In the genomic region with DNA sequence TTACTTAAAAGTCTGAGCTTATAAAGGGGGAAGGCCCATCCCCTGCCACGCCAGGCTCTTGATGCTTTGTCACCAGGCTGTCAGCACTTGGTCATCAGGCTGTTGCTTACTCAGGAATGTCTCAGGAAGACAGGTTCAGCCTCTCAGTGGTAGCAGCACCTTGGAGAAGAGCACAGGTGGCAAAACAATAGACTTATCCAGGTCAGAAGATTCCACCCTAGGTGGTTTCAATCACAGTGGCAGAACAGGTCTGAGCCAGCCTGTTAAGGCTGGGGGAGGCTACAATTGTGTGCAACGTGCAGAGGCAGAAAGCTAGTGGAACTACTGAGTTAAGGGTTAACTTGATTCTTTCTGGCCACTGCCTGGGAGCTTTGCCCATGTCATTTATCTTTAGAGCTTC, we compare ENCODE assay signal across 22 mouse cellular contexts. TPM values are rescaled to one million over a fixed set of nuclear protein-coding genes. Genes with fewer than 3 reads are reported as not detected.
DNase-seq lines count a peak whose midpoint lies in the region; ATAC-seq and TF ChIP-seq lines count a peak whose summit lies in the region.
"Had no signal": no experiment of that assay in that cellular context is flagged by ENCODE, and none has a peak within 500 bp of the region (broad histone marks: within the 10 kb centered on the region; RNA-seq: fewer than 3 reads in every experiment).

No protein-coding gene starts in this region.

- TF ChIP-seq CTCF in E14TG2a.4 (conservative IDR thresholded peaks at IDR 0.05; ENCODE audit: low read length) (no peak), ES-Bruce4 (IDR thresholded peaks at IDR 0.05; ENCODE audit: low read depth, low read length) (no peak)

- H3K4me1 ChIP-seq in E14TG2a.4 (replicated peaks; ENCODE audit: low read depth, low read length) (peaks cover 40% of the 10 kb centered on the region), ES-Bruce4 (ENCODE audit: control insufficient read depth, insufficient read depth, low read length) (no peaks in the 10 kb centered on the region)
- no peaks in the 10 kb centered on the region for H3K4me1 ChIP-seq in hindbrain, embryonic 11.5 days (replicated peaks; ENCODE audit: control insufficient read depth, insufficient read depth, low read length)
- H3K4me1 ChIP-seq: embryonic facial prominence, embryonic 13.5 days; forebrain, embryonic 13.5 days; heart, embryonic 13.5 days; hindbrain, embryonic 13.5 days had no signal

- peaks cover 12% of the 10 kb centered on the region for H3K9me3 ChIP-seq in E14TG2a.4 (ENCODE audit: low read length)
- H3K9me3 ChIP-seq in ES-Bruce4 (replicated peaks; ENCODE audit: control insufficient read depth, insufficient read depth, low read length, poor library complexity, severe bottlenecking): peaks cover 2% of the 10 kb centered on the region; the same call in 1 of the 2 replicates
- no peaks in the 10 kb centered on the region for H3K9me3 ChIP-seq in hindbrain, embryonic 11.5 days (ENCODE audit: control insufficient read depth, low read length)
- H3K9me3 ChIP-seq: embryonic facial prominence, embryonic 13.5 days; forebrain, embryonic 13.5 days; heart, embryonic 13.5 days; hindbrain, embryonic 13.5 days had no signal

- no peaks in the 10 kb centered on the region for H3K27me3 ChIP-seq in E14TG2a.4 (ENCODE audit: insufficient read depth, low read length)
- H3K27me3 ChIP-seq in ES-Bruce4 (ENCODE audit: control insufficient read depth, insufficient read depth, low read length, poor library complexity, severe bottlenecking): no peaks in the 10 kb centered on the region
- no peaks in the 10 kb centered on the region for H3K27me3 ChIP-seq in hindbrain, embryonic 11.5 days (ENCODE audit: control insufficient read depth, insufficient read depth, low read length)
- H3K27me3 ChIP-seq: embryonic facial prominence, embryonic 13.5 days; forebrain, embryonic 13.5 days; heart, embryonic 13.5 days; hindbrain, embryonic 13.5 days had no signal

- H3K4me3 ChIP-seq in E14TG2a.4 (replicated peaks; ENCODE audit: low read length) (0 out of 2 replicates have a peak overlapping the region, but pooled peaks have one; percentile 10), ES-Bruce4 (ENCODE audit: low read depth, low read length) (no peak overlapping the region)
- H3K4me3 ChIP-seq in hindbrain, embryonic 11.5 days (ENCODE audit: low read depth, low read length): no peak overlapping the region
- H3K4me3 ChIP-seq: embryonic facial prominence, embryonic 13.5 days; forebrain, embryonic 13.5 days; heart, embryonic 13.5 days; hindbrain, embryonic 13.5 days had no signal

- ATAC-seq in hindbrain, embryonic 11.5 days (ENCODE audit: low FRiP score): no peak
- ATAC-seq: forebrain, embryonic 13.5 days; forebrain, postnatal 0 days; hindbrain, postnatal 0 days had no signal

- H3K27ac ChIP-seq in ES-Bruce4 (ENCODE audit: insufficient read depth, low read length): peak overlapping the region; percentile 17
- no peak overlapping the region for H3K27ac ChIP-seq in hindbrain, embryonic 11.5 days (ENCODE audit: low read depth, low read length)
- H3K27ac ChIP-seq: embryonic facial prominence, embryonic 13.5 days; forebrain, embryonic 13.5 days; heart, embryonic 13.5 days; hindbrain, embryonic 13.5 days; hindbrain, postnatal 0 days had no signal

- no peak for TF ChIP-seq POLR2A in ES-Bruce4 (IDR thresholded peaks at IDR 0.05; ENCODE audit: insufficient read depth, low read length)

- DNase-seq in kidney, adult 8-10 months: peak; percentile 2 to 17
- no peak for DNase-seq in kidney, postnatal 10 days
- peak; percentile 82 for DNase-seq in ZHBTc4 (ENCODE audit: low read depth, low spot score)
- no peak for DNase-seq in hindbrain, embryonic 11.5 days (ENCODE audit: low spot score)
- no peak for DNase-seq in embryo, embryonic 9.5 days (ENCODE audit: extremely low spot score)
- no peak for DNase-seq in urinary bladder, postnatal 4 days (ENCODE audit: low spot score in 2 of 2)
- DNase-seq: adrenal gland, postnatal 10 days; cerebellum, adult 11 months; cerebellum, adult 8-10 months; cerebellum, postnatal 14 days; embryo, embryonic 11 days; forebrain, postnatal 0 days; gastrocnemius, postnatal 14 days; heart, adult 11 months; heart, postnatal 4 days had no signal

- H3K4me2 ChIP-seq in hindbrain, embryonic 11.5 days (replicated peaks; ENCODE audit: low read depth, low read length): no peak overlapping the region
- H3K4me2 ChIP-seq: embryonic facial prominence, embryonic 13.5 days; forebrain, embryonic 13.5 days; heart, embryonic 13.5 days; hindbrain, embryonic 13.5 days had no signal

- H3K36me3 ChIP-seq in E14TG2a.4 (ENCODE audit: insufficient read depth, low read length) (no peaks in the 10 kb centered on the region), ES-Bruce4 (ENCODE audit: control insufficient read depth, insufficient read depth, low read length, poor library complexity, severe bottlenecking) (no peaks in the 10 kb centered on the region)
- H3K36me3 ChIP-seq in hindbrain, embryonic 11.5 days (ENCODE audit: control insufficient read depth, insufficient read depth, low read length): no peaks in the 10 kb centered on the region
- H3K36me3 ChIP-seq: embryonic facial prominence, embryonic 13.5 days; heart, embryonic 13.5 days; hindbrain, embryonic 13.5 days had no signal

- 31% methylated on average over 2 of the region's 2 CpGs for WGBS in hindbrain, embryonic 11.5 days

- H3K9ac ChIP-seq in ES-Bruce4 (ENCODE audit: low read depth, poor library complexity, severe bottlenecking): no peak overlapping the region
- H3K9ac ChIP-seq in hindbrain, embryonic 11.5 days (ENCODE audit: low read depth, low read length): no peak overlapping the region
- H3K9ac ChIP-seq: embryonic facial prominence, embryonic 13.5 days; forebrain, embryonic 13.5 days; forebrain, postnatal 0 days; heart, embryonic 13.5 days; hindbrain, embryonic 13.5 days had no signal

- peak; percentile 85 for TF ChIP-seq EP300 in ES-Bruce4 (IDR thresholded peaks at IDR 0.05; ENCODE audit: insufficient read depth, low read depth, low read length)

RNA-seq across cellular contexts. Expression of gene A830018L16Rik, which starts 12.7 kb away (rescaled TPM):
- polyA plus RNA-seq in ES-Bruce4 (2011; ENCODE audit: insufficient read depth, insufficient read length, low read depth, missing spikeins): 2.9 and 4.6 TPM in 2 replicates
- polyA plus RNA-seq in hindbrain, embryonic 11.5 days (2014; fragmentation: Nextera tagmentation; extraction: Ambion mirVana): 1.2 and 1.7 TPM in 2 replicates

Comparison
In these comparisons a context has a peak if more than half of its experiments do, and no peak if none do; other contexts are left out.
1. DNase-seq: peak in kidney, adult 8-10 months (2 of 2) and ZHBTc4 (single experiment); none in kidney, postnatal 10 days (single experiment), hindbrain, embryonic 11.5 days (single experiment), embryo, embryonic 9.5 days (single experiment) and urinary bladder, postnatal 4 days (0 of 2).